Mouse (Mus musculus): ENCODE results near the gene Exosc10.

DNA sequence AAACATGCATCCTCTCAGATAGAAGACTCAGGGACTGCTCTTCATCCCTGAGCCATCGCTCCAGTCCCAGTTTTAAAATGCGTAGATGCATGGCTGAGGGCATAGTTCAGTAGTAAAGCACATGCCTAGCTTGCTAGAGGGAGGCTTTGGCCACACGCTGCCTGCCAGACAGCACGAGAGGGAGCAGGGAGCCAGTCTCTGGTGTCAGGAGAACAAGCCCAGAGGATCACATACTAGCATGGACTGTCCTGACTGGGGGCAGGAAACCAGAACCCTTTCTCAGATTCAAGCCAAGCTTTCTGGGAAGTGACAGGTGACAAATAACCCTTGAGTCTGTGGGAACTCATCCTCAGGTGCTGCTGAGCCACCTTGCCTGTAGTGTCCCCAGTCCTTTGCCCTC is 46.9 kb upstream of the Exosc10 start:
- TF ChIP-seq CTCF (IDR thresholded peaks at IDR 0.05; ENCODE audit: extremely low read depth, insufficient read depth, insufficient read length, insufficient replicate concordance) (no peak), POLR2A (IDR thresholded peaks at IDR 0.05; ENCODE audit: low read depth, low read length) (no peak)
